Mouse (Mus musculus) embryonic fibroblast, embryonic 13.5 days (primary cell): Measurements from ENCODE around the gene Ppp1r35. TPM values are rescaled to one million over a fixed set of nuclear protein-coding genes. Genes with fewer than 3 reads are reported as not detected.
"Not testable (repeated sequence)": the region's sequence is repeated elsewhere in the genome, so short reads cannot be mapped to it uniquely, and the experiment has no call there.

Source experiments
- H3K27ac ChIP-seq: 2 replicates; pipeline ENCODE4 v1.5.1; 2012; ENCODE audit warnings: low read length, control low read depth, inconsistent platforms; ENCODE audit not compliant: insufficient read depth
- H3K4me1 ChIP-seq: 2 replicates; pipeline ENCODE4 v1.6.1; 2011; ENCODE audit warnings: low read length; ENCODE audit not compliant: control insufficient read depth, insufficient read depth
- H3K4me3 ChIP-seq: 2 replicates; pipeline ENCODE4 v1.5.1; 2011; ENCODE audit warnings: mild to moderate bottlenecking, control low read depth, low read length; ENCODE audit not compliant: insufficient read depth
- CTCF ChIP-seq: IDR thresholded peaks from 2 replicates; pipeline ENCODE4 v1.5.1; 2011; ENCODE audit warnings: mild to moderate bottlenecking, control low read depth, low read length, moderate library complexity, borderline replicate concordance; ENCODE audit not compliant: insufficient read depth
- POLR2A ChIP-seq: IDR thresholded peaks from 2 replicates; pipeline ENCODE4 v1.6.1; 2011; ENCODE audit warnings: low read depth, mild to moderate bottlenecking, control low read depth, low read length, moderate library complexity
- polyA plus RNA-seq: library from polyadenylated mRNA; stranded (reverse); fragments of >200 nt; gene quantifications from 2 replicates; pipeline ENCODE4 v1.2.4, GENCODE M21; 2011; ENCODE audit warnings: low read depth; ENCODE audit not compliant: missing spikeins, insufficient read length

Gene Ppp1r35
- polyA plus RNA-seq, 1 experiment, result 11.5 TPM

DNA sequence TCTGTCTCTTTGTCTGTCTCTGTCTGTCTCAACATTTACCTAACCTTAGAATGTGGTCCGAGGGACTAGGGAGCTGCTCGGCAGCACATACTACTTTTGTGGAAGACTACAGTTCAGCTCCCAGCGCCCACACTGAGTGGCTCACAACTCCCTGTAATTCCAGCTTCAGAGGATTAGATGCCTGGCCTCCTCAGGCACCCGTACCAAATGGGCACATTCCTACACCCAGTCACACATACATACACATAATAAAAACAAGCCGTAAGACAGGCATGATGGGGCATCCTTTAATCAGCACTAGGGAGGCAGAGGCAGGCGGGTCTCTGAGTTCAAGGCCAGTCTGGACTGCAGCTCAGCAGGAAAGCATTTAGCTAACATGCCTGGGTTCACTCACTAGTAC is 35.8 kb upstream of the Ppp1r35 start:
- H3K27ac ChIP-seq, result no peak overlapping the region
- peaks cover 11% of the 10 kb centered on the region for H3K4me1 ChIP-seq
- TF ChIP-seq POLR2A (no peak), CTCF (no peak)
- H3K4me3 ChIP-seq, result no peak overlapping the region

- TF ChIP-seq CTCF (no peak), POLR2A (no peak)
- H3K4me3 ChIP-seq, result no peak overlapping the region
- H3K27ac ChIP-seq, result no peak overlapping the region
- H3K4me1 ChIP-seq, result 0 out of 2 replicates have a peak, but pooled peaks cover 8% of the 10 kb centered on the region
Measured at GRCm38 (mm10) chr5:137744197-137744596, 34.5 kb upstream of the Ppp1r35 start.

- TF ChIP-seq CTCF, result no peak
- peak; percentile 95 for TF ChIP-seq POLR2A
- H3K27ac ChIP-seq, result peak within 1 kb of the TSS; percentile 90
- H3K4me3 ChIP-seq, result peak within 1 kb of the TSS; percentile 85
- H3K4me1 ChIP-seq, result no peaks in the 10 kb centered on the region
Measured at GRCm38 (mm10) chr5:137745214-137746171, 33.2 kb upstream of the Ppp1r35 start, which contains the start of gene Tsc22d4. Tsc22d4 (plus strand) TSS chr5:137745730.

DNA sequence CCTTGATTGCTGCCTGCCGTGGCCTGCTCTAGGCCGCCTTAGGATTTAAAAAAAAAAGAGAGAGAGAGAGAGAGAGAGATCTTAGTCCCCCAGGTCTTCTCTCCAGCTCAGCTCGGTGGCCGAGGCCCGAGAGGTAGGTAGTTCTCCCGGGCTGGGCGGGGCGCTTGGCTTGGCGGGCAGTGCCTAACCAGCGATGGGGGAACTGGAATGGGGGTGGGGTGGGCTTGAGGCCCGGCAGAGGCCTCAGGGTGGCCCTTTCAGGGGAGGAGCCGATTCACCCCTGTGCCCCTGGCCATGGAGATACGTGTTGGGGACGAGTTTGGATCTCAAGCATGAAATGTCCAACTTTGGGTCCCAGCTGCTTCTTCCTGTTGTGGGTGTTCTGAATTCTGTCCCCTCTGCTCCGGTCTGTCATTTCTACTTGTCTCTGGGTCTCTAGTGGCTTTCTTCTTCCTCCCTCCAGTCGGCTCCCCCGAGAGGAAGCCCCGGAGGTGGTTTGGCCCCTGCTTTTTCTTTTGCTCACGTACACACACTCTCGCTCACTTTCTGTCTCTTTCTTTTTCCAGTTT is 32.3 kb upstream of the Ppp1r35 start:
- Histone ChIP-seq H3K4me1 (no peaks in the 10 kb centered on the region), H3K4me3 (peak overlapping the region; percentile 85), H3K27ac (peak overlapping the region; percentile 90)
- peak; percentile 35; the same call in 1 of the 2 replicates for TF ChIP-seq POLR2A
- TF ChIP-seq CTCF, result no peak

- Histone ChIP-seq H3K4me1 (no peaks in the 10 kb centered on the region), H3K4me3 (peak overlapping the region; percentile 85), H3K27ac (peak overlapping the region; percentile 90)
- TF ChIP-seq CTCF (no peak), POLR2A (no peak)
Measured at GRCm38 (mm10) chr5:137746851-137747325, 31.8 kb upstream of the Ppp1r35 start.

DNA sequence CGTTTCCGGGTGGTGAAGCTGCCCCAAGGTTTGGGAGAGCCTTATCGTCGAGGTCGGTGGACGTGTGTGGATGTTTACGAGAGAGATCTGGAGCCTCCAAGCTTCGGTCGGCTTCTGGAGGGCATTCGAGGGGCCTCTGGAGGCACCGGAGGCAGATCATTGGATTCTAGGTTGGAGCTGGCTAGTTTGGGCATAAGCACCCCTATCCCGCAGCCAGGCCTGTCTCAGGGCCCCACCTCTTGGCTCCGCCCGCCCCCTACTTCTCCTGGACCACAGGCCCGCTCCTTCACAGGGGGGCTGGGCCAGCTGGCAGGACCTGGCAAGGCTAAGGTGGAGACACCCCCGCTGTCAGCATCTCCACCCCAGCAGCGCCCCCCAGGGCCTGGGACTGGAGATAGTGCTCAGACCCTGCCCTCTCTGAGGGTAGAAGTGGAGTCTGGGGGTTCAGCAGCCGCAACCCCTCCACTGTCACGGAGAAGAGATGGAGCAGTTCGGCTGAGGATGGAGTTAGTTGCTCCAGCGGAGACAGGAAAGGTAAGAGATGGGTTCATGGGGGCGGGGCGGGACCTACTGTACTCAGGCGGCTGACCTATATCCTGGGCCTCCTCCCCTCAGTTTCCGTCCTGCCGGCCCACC is 31.2 kb upstream of the Ppp1r35 start:
- peak overlapping the region; percentile 85 for H3K4me3 ChIP-seq
- no peaks in the 10 kb centered on the region for H3K4me1 ChIP-seq
- TF ChIP-seq CTCF (no peak), POLR2A (peak; percentile 39; the same call in 1 of the 2 replicates)
- peak overlapping the region; percentile 90 for H3K27ac ChIP-seq

GRCm38 (mm10) chr5:137748130-137748770 is 30.4 kb upstream of the Ppp1r35 start:
- Histone ChIP-seq H3K27ac (peak overlapping the region; percentile 90), H3K4me3 (peak overlapping the region; percentile 85), H3K4me1 (no peaks in the 10 kb centered on the region)
- TF ChIP-seq POLR2A, result no peak
- no peak for TF ChIP-seq CTCF

GRCm38 (mm10) chr5:137749196-137749836 is 29.3 kb upstream of the Ppp1r35 start:
- H3K27ac ChIP-seq, result 0 out of 2 replicates have a peak overlapping the region, but pooled peaks have one; percentile 44
- peak overlapping the region; percentile 9; the same call in 1 of the 2 replicates for H3K4me3 ChIP-seq
- TF ChIP-seq POLR2A (no peak), CTCF (no peak)
- H3K4me1 ChIP-seq, result no peaks in the 10 kb centered on the region

- H3K27ac ChIP-seq, H3K4me1 ChIP-seq, H3K4me3 ChIP-seq: not testable (repeated sequence)
Measured at GRCm38 (mm10) chr5:137750212-137750611, 28.4 kb upstream of the Ppp1r35 start.
